Mouse (Mus musculus): Measurements from ENCODE around the gene Lrrc10. TPM values are rescaled to one million over a fixed set of nuclear protein-coding genes. Genes with fewer than 3 reads are reported as not detected.

Lrrc10 gene
- 80.5 and 84.2 TPM in 2 replicates for polyA plus RNA-seq (2014; fragmentation: Nextera tagmentation; extraction: Ambion mirVana)

DNA sequence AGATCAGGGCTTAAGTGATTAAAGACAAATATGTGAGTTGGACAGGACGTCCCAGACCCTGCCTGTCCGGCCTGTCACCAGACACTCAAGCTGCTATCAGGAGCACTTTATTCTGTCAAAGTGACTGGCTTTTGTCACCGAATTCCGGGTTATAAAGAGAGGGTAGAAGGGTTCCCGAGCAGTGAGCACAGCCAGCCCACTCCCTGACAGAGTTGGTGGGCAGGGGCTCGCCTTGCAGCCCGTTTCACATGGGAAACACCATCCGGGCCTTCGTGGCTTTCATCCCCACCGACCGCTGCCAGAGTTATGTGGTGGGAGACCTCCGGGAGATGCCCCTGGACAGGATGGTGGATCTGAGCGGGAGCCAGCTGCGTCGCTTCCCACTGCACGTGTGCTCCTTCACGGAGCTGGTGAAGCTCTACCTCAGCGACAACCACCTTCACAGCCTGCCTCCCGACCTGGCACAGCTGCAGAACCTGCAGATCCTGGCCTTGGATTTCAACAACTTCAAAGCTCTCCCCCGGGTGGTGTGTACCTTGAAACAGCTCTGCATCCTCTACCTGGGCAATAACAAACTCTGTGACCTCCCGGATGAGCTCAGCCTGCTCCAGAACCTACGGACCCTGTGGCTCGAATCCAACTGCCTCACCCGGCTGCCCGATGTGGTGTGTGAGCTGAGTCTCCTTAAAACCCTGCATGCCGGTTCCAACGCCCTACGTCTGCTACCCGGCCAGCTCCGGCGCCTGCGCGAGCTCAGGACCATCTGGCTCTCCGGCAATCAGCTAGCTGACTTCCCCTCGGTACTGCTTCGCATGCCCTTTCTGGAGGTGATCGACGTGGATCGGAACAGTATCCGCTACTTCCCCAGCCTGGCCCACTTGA lies at the start of gene Lrrc10:
Gene Lrrc10 (plus strand): TSS at position 167 of the 882 bp plus-strand sequence.
- ATAC-seq (ENCODE audit: insufficient number of reproducible peaks, insufficient read depth, low FRiP score, low read depth): peak; percentile 35

DNA sequence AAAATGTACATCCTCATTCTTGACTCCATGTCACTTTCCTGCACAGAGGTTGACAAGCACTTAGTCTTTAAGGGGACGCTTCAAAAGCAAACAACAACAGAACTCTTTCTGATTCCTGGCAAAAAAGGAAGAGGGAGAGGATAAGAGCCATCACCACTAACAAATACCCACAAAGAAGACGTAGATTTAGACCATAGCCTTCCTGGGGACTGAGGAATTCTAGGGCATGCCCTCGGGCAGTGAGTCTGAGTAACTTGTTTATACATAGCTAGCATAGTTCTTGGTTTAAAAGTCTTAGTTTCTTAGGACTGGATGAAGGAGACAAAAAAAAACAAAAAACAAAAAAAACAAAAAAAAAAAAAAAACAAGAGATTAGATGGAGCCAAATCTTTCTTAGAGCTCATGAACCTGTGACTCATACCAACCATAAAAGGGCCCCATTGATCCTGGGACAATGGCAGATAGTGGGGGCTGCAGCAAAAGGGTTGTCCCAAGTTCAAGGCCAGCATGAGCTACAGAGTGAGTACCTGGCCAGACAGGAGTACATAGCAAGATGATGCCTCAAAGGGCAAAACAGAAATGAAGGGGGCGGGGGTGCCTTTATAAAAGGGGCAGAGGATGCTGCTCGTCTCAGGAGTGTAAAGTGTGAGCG lies 49.4 kb upstream of the Lrrc10 start:
- H3K4me2 ChIP-seq (ENCODE audit: low read length): no peak overlapping the region
- peaks cover 7 to 16% of the 10 kb centered on the region in 2 experiments for H3K4me1 ChIP-seq (ENCODE audit: control insufficient read depth in 2 of 2, insufficient read depth in 2 of 2, low read length in 2 of 2)
- 60% methylated on average over 6 of the region's 6 CpGs for WGBS
- no peak for ATAC-seq (ENCODE audit: insufficient number of reproducible peaks, insufficient read depth, low FRiP score, low read depth)
- no peak overlapping the region for H3K4me3 ChIP-seq (ENCODE audit: control insufficient read depth in 1 of 2, insufficient read depth in 1 of 2, low read depth in 1 of 2, low read length in 2 of 2)
- H3K27ac ChIP-seq (replicated peaks in 1 of 2; ENCODE audit: control insufficient read depth in 1 of 2, insufficient read depth in 1 of 2, low read depth in 2 of 2, low read length in 2 of 2): peak overlapping the region; percentile 51 to 75
- no peaks in the 10 kb centered on the region for H3K9me3 ChIP-seq (ENCODE audit: control insufficient read depth, low read length)
- no peaks in the 10 kb centered on the region for H3K36me3 ChIP-seq (ENCODE audit: control insufficient read depth, insufficient read depth, low read length)
- H3K9ac ChIP-seq (ENCODE audit: low read length): no peak overlapping the region
- no peaks in the 10 kb centered on the region for H3K27me3 ChIP-seq (ENCODE audit: control insufficient read depth, insufficient read depth, low read length)

More for the DNA sequence above, at the start of gene Lrrc10:
- H3K9me3 ChIP-seq (ENCODE audit: control insufficient read depth, low read length): no peaks in the 10 kb centered on the region
- H3K27me3 ChIP-seq (ENCODE audit: control insufficient read depth, insufficient read depth, low read length): no peaks in the 10 kb centered on the region
- H3K9ac ChIP-seq (ENCODE audit: low read length): peak within 1 kb of the TSS; percentile 97
- H3K27ac ChIP-seq (replicated peaks in 1 of 2; ENCODE audit: control insufficient read depth in 1 of 2, insufficient read depth in 1 of 2, low read depth in 2 of 2, low read length in 2 of 2): peak within 1 kb of the TSS; percentile 89 to 96
- peak within 1 kb of the TSS; percentile 60 to 71 for H3K4me3 ChIP-seq (ENCODE audit: control insufficient read depth in 1 of 2, insufficient read depth in 1 of 2, low read depth in 1 of 2, low read length in 2 of 2)
- WGBS: 14% methylated on average over 40 of the region's 40 CpGs
- H3K36me3 ChIP-seq (ENCODE audit: control insufficient read depth, insufficient read depth, low read length): peaks cover 27% of the 10 kb centered on the region
- H3K4me1 ChIP-seq (ENCODE audit: control insufficient read depth in 2 of 2, insufficient read depth in 2 of 2, low read length in 2 of 2): peaks cover 17 to 43% of the 10 kb centered on the region in 2 experiments
- H3K4me2 ChIP-seq (ENCODE audit: low read length): peak within 1 kb of the TSS; percentile 71

DNA sequence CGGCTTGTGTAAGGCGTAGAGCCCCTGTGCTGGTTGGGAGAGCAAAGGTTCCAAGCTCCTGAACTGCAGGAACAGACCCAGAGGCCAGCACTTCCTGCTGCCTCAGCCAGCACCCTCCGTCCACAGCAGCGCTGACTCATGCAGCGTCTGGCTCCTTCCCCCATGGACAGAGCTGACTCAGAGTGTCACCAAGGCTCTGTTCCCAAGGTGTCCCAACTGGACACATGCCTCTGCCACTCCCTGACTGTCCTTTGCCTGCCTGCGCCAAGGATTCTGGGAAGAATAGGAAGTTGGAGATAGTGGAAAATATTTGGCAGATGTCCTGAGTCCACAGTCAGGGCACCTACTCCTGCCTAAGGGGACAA lies 48.9 kb upstream of the Lrrc10 start:
- H3K4me3 ChIP-seq (ENCODE audit: control insufficient read depth in 1 of 2, insufficient read depth in 1 of 2, low read depth in 1 of 2, low read length in 2 of 2): no peak overlapping the region
- H3K36me3 ChIP-seq (ENCODE audit: control insufficient read depth, insufficient read depth, low read length): no peaks in the 10 kb centered on the region
- H3K4me2 ChIP-seq (ENCODE audit: low read length): no peak overlapping the region
- WGBS: 36% methylated on average over 6 of the region's 6 CpGs
- peak overlapping the region; percentile 51 to 75 for H3K27ac ChIP-seq (replicated peaks in 1 of 2; ENCODE audit: control insufficient read depth in 1 of 2, insufficient read depth in 1 of 2, low read depth in 2 of 2, low read length in 2 of 2)
- peak; percentile 81 for ATAC-seq (ENCODE audit: insufficient number of reproducible peaks, insufficient read depth, low FRiP score, low read depth)
- H3K4me1 ChIP-seq (ENCODE audit: control insufficient read depth in 2 of 2, insufficient read depth in 2 of 2, low read length in 2 of 2): peaks cover 12 to 21% of the 10 kb centered on the region in 2 experiments
- no peak overlapping the region; the same call in 1 of the 2 replicates for H3K9ac ChIP-seq (ENCODE audit: low read length)
- no peaks in the 10 kb centered on the region for H3K27me3 ChIP-seq (ENCODE audit: control insufficient read depth, insufficient read depth, low read length)
- no peaks in the 10 kb centered on the region for H3K9me3 ChIP-seq (ENCODE audit: control insufficient read depth, low read length)

DNA sequence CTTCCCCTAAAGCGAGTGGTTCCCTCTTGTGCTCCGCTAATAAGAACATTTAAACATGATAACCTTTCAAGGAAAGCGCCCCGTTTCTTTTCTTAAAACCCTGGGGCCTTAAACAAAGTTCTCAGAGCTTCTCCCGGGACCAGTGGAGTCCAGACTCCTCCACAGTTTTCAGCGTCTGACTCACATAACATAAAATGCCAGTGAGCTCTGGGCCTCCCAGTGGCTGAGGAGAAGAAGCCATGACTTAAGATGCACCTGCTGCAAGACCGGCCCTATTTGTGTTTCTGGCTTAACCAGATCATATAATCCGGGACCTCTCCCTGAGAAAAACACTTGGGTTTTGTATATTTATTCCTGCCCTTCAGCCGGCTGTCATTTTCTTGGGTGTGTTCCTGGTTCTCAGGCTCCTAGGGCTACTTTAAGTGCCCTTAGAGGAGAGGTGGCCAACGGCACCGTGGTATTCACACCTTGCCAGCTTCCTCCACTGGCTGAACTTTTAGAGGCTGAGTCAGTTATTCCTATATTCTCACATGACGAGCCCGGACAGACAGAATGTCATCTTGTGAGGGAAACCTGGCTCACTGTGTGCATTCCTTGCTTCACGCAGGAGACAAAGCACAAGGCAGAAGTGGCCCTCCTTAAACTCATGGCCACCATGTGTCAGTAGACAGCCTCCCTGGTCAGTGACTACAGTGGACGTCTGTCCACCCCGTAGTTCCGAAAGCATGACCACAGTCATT lies 46.3 kb upstream of the Lrrc10 start:
- no peak overlapping the region for H3K4me3 ChIP-seq (ENCODE audit: control insufficient read depth in 1 of 2, insufficient read depth in 1 of 2, low read depth in 1 of 2, low read length in 2 of 2)
- H3K4me1 ChIP-seq (ENCODE audit: control insufficient read depth in 2 of 2, insufficient read depth in 2 of 2, low read length in 2 of 2): peaks cover 12 to 22% of the 10 kb centered on the region in 2 experiments
- no peaks in the 10 kb centered on the region for H3K36me3 ChIP-seq (ENCODE audit: control insufficient read depth, insufficient read depth, low read length)
- no peak overlapping the region for H3K9ac ChIP-seq (ENCODE audit: low read length)
- WGBS: 69% methylated on average over 17 of the region's 17 CpGs
- H3K27ac ChIP-seq (replicated peaks in 1 of 2; ENCODE audit: control insufficient read depth in 1 of 2, insufficient read depth in 1 of 2, low read depth in 2 of 2, low read length in 2 of 2): no peak overlapping the region
- H3K9me3 ChIP-seq (ENCODE audit: control insufficient read depth, low read length): no peaks in the 10 kb centered on the region
- no peak overlapping the region for H3K4me2 ChIP-seq (ENCODE audit: low read length)
- H3K27me3 ChIP-seq (ENCODE audit: control insufficient read depth, insufficient read depth, low read length): no peaks in the 10 kb centered on the region
- ATAC-seq (ENCODE audit: insufficient number of reproducible peaks, insufficient read depth, low FRiP score, low read depth): no peak

DNA sequence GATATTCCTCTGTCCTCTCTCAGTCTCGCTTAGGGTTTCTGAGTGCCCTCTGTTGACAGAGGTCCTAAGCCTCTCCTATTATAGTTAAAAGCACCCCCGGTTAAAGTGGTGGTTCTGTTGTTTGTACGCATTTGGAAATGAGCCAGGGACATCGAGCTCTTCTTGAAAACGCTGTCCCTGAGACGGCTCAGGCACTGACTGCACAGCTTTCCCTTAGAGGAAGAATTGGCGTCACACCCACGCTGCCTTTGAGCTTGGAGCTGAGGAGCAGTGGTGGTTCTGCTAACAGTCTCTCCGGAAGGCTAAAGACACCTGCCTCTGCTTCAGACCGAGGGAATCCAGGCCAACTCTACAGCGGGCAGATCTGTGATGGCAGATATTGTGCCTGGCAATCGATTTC lies 44.2 kb upstream of the Lrrc10 start:
- 28% methylated on average over 12 of the region's 12 CpGs for WGBS
- peaks cover 10 to 18% of the 10 kb centered on the region in 2 experiments for H3K4me1 ChIP-seq (ENCODE audit: control insufficient read depth in 2 of 2, insufficient read depth in 2 of 2, low read length in 2 of 2)
- H3K4me2 ChIP-seq (ENCODE audit: low read length): peak overlapping the region; percentile 47
- H3K36me3 ChIP-seq (ENCODE audit: control insufficient read depth, insufficient read depth, low read length): no peaks in the 10 kb centered on the region
- ATAC-seq (ENCODE audit: insufficient number of reproducible peaks, insufficient read depth, low FRiP score, low read depth): no peak
- no peaks in the 10 kb centered on the region for H3K9me3 ChIP-seq (ENCODE audit: control insufficient read depth, low read length)
- peak overlapping the region; percentile 29 to 45; a peak in 3 of 4 replicates for H3K27ac ChIP-seq (replicated peaks in 1 of 2; ENCODE audit: control insufficient read depth in 1 of 2, insufficient read depth in 1 of 2, low read depth in 2 of 2, low read length in 2 of 2)
- no peaks in the 10 kb centered on the region for H3K27me3 ChIP-seq (ENCODE audit: control insufficient read depth, insufficient read depth, low read length)
- peak overlapping the region; percentile 39; the same call in 1 of the 2 replicates for H3K9ac ChIP-seq (ENCODE audit: low read length)
- no peak overlapping the region for H3K4me3 ChIP-seq (ENCODE audit: control insufficient read depth in 1 of 2, insufficient read depth in 1 of 2, low read depth in 1 of 2, low read length in 2 of 2)

DNA sequence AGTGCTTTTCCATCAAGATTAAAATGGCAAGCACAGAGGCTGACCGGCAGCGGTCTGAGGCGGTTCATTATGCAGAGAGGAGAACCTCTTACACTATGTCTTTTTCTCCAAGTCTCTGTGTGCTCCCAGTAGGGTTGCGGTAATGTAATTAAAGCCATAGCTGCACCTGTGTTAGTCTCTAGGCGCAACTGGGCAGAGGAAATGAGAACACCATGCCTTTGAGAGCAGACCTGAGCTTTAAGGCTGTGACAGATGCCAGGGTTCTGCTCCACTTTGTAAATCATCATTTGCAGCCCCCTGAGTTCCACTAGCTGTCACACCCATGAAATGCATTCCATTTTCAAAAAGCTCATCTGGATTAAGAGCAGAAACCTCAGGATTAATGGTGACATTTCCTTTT lies 40.4 kb upstream of the Lrrc10 start:
- no peak overlapping the region for H3K9ac ChIP-seq (ENCODE audit: low read length)
- WGBS: 80% methylated on average over 5 of the region's 5 CpGs
- ATAC-seq (ENCODE audit: insufficient number of reproducible peaks, insufficient read depth, low FRiP score, low read depth): no peak
- no peak overlapping the region for H3K4me3 ChIP-seq (ENCODE audit: control insufficient read depth in 1 of 2, insufficient read depth in 1 of 2, low read depth in 1 of 2, low read length in 2 of 2)
- H3K27ac ChIP-seq (replicated peaks in 1 of 2; ENCODE audit: control insufficient read depth in 1 of 2, insufficient read depth in 1 of 2, low read depth in 2 of 2, low read length in 2 of 2): no peak overlapping the region
- H3K4me2 ChIP-seq (ENCODE audit: low read length): no peak overlapping the region
- H3K4me1 ChIP-seq (ENCODE audit: control insufficient read depth in 2 of 2, insufficient read depth in 2 of 2, low read length in 2 of 2): peaks cover 8 to 17% of the 10 kb centered on the region in 2 experiments
- H3K9me3 ChIP-seq (ENCODE audit: control insufficient read depth, low read length): no peaks in the 10 kb centered on the region
- no peaks in the 10 kb centered on the region for H3K27me3 ChIP-seq (ENCODE audit: control insufficient read depth, insufficient read depth, low read length)
- no peaks in the 10 kb centered on the region for H3K36me3 ChIP-seq (ENCODE audit: control insufficient read depth, insufficient read depth, low read length)

DNA sequence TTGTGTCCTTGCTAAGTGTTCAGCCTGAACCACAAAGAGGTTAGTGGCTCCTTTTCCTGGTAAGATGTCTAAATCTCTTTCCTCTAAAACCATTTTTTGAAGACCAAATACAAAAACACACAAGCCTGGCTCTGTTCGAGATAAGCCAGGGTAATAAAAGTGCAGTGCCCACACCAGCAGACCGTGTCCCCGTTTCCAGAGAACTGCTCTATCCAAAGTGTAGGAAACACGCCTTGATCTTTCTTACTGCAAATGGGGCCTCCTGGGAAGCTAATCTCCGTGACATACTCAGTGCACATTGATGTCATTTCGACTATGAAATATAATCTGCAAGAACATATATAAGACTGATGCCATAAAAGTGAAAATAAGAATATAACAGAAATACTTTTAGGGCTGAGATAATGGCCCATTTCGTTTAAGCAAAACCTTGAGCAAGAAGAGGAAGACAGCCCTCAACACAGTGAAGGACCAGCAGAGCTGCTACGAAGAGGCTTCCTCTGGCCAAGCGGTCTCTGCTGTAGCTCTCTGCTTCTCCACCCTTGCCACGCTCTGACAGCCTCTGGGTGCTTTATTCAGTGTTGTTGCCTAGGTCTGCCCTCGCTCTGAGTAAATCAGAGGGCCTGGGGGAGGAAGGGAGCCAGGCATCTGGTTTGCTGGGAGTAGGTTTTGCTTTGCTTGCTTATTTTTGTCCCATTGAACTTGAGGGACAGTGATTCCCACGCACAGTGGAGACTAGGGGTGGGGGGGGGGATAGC lies 39.3 kb upstream of the Lrrc10 start:
- 57% methylated on average over 12 of the region's 12 CpGs for WGBS
- H3K27ac ChIP-seq (replicated peaks in 1 of 2; ENCODE audit: control insufficient read depth in 1 of 2, insufficient read depth in 1 of 2, low read depth in 2 of 2, low read length in 2 of 2): peak overlapping the region in 1 of 2 experiments; percentile 1; a peak in 1 of 4 replicates
- no peak overlapping the region for H3K4me2 ChIP-seq (ENCODE audit: low read length)
- H3K4me1 ChIP-seq (ENCODE audit: control insufficient read depth in 2 of 2, insufficient read depth in 2 of 2, low read length in 2 of 2): peaks cover 6 to 14% of the 10 kb centered on the region in 2 experiments
- no peaks in the 10 kb centered on the region for H3K27me3 ChIP-seq (ENCODE audit: control insufficient read depth, insufficient read depth, low read length)
- H3K4me3 ChIP-seq (ENCODE audit: control insufficient read depth in 1 of 2, insufficient read depth in 1 of 2, low read depth in 1 of 2, low read length in 2 of 2): no peak overlapping the region
- H3K36me3 ChIP-seq (ENCODE audit: control insufficient read depth, insufficient read depth, low read length): no peaks in the 10 kb centered on the region
- ATAC-seq (ENCODE audit: insufficient number of reproducible peaks, insufficient read depth, low FRiP score, low read depth): no peak
- no peak overlapping the region for H3K9ac ChIP-seq (ENCODE audit: low read length)
- no peaks in the 10 kb centered on the region for H3K9me3 ChIP-seq (ENCODE audit: control insufficient read depth, low read length)
